Mouse (Mus musculus): ENCODE measurements around the gene Rab44. TPM values are rescaled to one million over a fixed set of nuclear protein-coding genes. Genes with fewer than 3 reads are reported as not detected.

Gene Rab44
- polyA plus RNA-seq, 1 experiment from 2014 or later, result 0.39 TPM

GRCm38 (mm10) chr17:29155355-29156135 lies 41.6 kb downstream of the Rab44 start:
- Histone ChIP-seq H3K9me3 (ENCODE audit: control insufficient read depth, low read length) (no peaks in the 10 kb centered on the region), H3K4me2 (replicated peaks; ENCODE audit: low read depth, low read length) (no peak overlapping the region), H3K4me1 (ENCODE audit: control insufficient read depth, insufficient read depth, low read length) (no peaks in the 10 kb centered on the region), H3K27ac (ENCODE audit: low read depth, low read length) (no peak overlapping the region), H3K27me3 (ENCODE audit: control insufficient read depth, insufficient read depth, low read length) (no peaks in the 10 kb centered on the region), H3K36me3 (ENCODE audit: control insufficient read depth, insufficient read depth, low read length) (no peaks in the 10 kb centered on the region), H3K4me3 (ENCODE audit: low read length) (no peak overlapping the region), H3K9ac (ENCODE audit: low read depth, low read length) (no peak overlapping the region)
- ATAC-seq (ENCODE audit: low FRiP score, low TSS enrichment), result no peak
- WGBS, result 72% methylated on average over 12 of the region's 12 CpGs

DNA sequence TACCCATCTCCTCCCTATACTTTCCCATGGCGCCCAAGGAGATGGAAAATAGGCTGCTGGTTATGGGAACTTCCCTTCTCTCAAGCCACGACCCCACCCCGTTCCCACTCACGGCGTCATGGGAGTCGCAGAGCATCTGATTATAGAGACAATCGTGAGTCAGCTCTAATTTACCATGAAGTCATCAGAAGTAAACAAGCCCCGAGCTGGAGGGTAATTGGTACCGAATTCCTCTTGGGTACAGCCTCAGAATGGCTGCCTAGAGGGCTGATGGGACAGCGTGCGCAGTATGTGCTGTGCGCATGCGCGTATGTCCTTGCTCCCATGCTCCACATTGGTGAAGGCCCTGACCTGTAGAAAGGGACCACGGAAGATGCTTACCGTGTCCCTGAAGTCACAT lies 42.5 kb downstream of the Rab44 start:
- Histone ChIP-seq H3K4me1 (ENCODE audit: control insufficient read depth, insufficient read depth, low read length) (no peaks in the 10 kb centered on the region), H3K4me2 (replicated peaks; ENCODE audit: low read depth, low read length) (no peak overlapping the region), H3K9me3 (ENCODE audit: control insufficient read depth, low read length) (peaks cover 4% of the 10 kb centered on the region; the same call in 1 of the 2 replicates), H3K4me3 (ENCODE audit: low read length) (no peak overlapping the region), H3K27me3 (ENCODE audit: control insufficient read depth, insufficient read depth, low read length) (no peaks in the 10 kb centered on the region), H3K9ac (ENCODE audit: low read depth, low read length) (no peak overlapping the region), H3K27ac (ENCODE audit: low read depth, low read length) (no peak overlapping the region), H3K36me3 (ENCODE audit: control insufficient read depth, insufficient read depth, low read length) (no peaks in the 10 kb centered on the region)
- WGBS, result 82% methylated on average over 16 of the region's 16 CpGs
- no peak for ATAC-seq (ENCODE audit: low FRiP score, low TSS enrichment)

DNA sequence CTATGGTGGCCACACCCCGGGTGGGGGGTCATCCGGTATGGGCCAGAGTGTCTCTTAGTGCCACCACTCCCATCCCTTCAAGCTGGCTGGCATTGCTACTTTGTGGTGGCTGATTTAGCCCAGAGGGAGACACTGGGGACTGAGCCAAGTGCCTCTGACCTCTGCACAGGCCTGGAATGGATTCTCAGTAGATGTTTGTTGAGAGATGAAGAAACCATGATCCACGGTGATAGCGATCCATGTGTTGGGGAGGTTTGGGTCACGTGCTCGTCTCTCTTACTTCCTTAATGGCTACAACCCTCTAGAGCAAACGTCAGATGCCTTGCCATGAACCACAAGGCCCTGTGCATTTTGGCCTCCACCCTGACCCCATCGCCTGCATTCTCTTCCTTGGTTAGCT lies 42.9 kb downstream of the Rab44 start:
- H3K9ac ChIP-seq (ENCODE audit: low read depth, low read length), result no peak overlapping the region
- no peaks in the 10 kb centered on the region for H3K36me3 ChIP-seq (ENCODE audit: control insufficient read depth, insufficient read depth, low read length)
- ATAC-seq (ENCODE audit: low FRiP score, low TSS enrichment), result no peak
- WGBS, result 83% methylated on average over 8 of the region's 8 CpGs
- H3K27ac ChIP-seq (ENCODE audit: low read depth, low read length), result no peak overlapping the region
- H3K4me1 ChIP-seq (ENCODE audit: control insufficient read depth, insufficient read depth, low read length), result no peaks in the 10 kb centered on the region
- no peak overlapping the region for H3K4me2 ChIP-seq (replicated peaks; ENCODE audit: low read depth, low read length)
- H3K9me3 ChIP-seq (ENCODE audit: control insufficient read depth, low read length), result peaks cover 7% of the 10 kb centered on the region; the same call in 1 of the 2 replicates
- no peaks in the 10 kb centered on the region for H3K27me3 ChIP-seq (ENCODE audit: control insufficient read depth, insufficient read depth, low read length)
- no peak overlapping the region for H3K4me3 ChIP-seq (ENCODE audit: low read length)

GRCm38 (mm10) chr17:29158899-29159298 lies 45.0 kb downstream of the Rab44 start:
- no peaks in the 10 kb centered on the region for H3K27me3 ChIP-seq (ENCODE audit: control insufficient read depth, insufficient read depth, low read length)
- no peak for ATAC-seq (ENCODE audit: low FRiP score, low TSS enrichment)
- H3K9ac ChIP-seq (ENCODE audit: low read depth, low read length), result no peak overlapping the region
- no peak overlapping the region for H3K4me2 ChIP-seq (replicated peaks; ENCODE audit: low read depth, low read length)
- H3K36me3 ChIP-seq (ENCODE audit: control insufficient read depth, insufficient read depth, low read length), result no peaks in the 10 kb centered on the region
- H3K27ac ChIP-seq (ENCODE audit: low read depth, low read length), result no peak overlapping the region
- WGBS, result 94% methylated on average over 15 of the region's 15 CpGs
- H3K9me3 ChIP-seq (ENCODE audit: control insufficient read depth, low read length), result peaks cover 7% of the 10 kb centered on the region; the same call in 1 of the 2 replicates
- no peak overlapping the region for H3K4me3 ChIP-seq (ENCODE audit: low read length)
- no peaks in the 10 kb centered on the region for H3K4me1 ChIP-seq (ENCODE audit: control insufficient read depth, insufficient read depth, low read length)

GRCm38 (mm10) chr17:29159320-29159719 lies 45.4 kb downstream of the Rab44 start:
- H3K4me3 ChIP-seq (ENCODE audit: low read length), result no peak overlapping the region
- 91% methylated on average over 5 of the region's 5 CpGs for WGBS

DNA sequence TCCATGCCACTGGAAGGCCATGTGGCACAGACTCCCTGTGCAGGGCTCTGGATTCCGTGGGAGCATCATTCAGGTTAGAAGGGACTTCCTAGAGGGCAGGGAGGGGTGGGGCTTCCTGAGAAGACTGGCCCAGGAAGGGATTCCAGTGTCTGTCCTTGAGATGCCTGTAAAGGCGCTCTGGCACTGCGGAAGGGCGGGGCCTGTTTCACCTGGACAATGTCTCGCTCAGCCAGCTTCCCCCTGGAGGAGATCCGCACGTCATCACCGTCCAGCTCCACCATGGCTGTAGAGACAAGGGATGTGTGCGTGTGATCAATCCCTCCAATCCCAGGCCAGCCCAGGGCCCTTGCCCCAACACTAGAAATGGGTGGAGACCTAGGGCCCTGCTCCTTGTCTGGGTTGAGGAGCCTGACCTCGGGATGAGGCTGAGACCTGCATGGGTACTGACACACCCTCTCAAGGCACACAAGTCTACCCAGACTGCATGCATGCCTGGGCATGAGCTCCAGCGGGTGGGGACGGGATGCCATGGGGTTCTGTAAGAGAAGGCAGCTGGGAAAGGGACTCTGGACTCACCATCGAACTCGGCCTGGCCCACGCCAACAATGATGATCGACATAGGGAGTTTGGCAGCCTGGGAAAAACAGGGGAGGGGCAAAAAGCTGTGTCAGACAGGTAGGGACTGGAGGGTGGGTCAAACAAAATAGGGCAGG lies 46.0 kb downstream of the Rab44 start:
- Histone ChIP-seq H3K4me2 (replicated peaks; ENCODE audit: low read depth, low read length) (no peak overlapping the region), H3K4me1 (ENCODE audit: control insufficient read depth, insufficient read depth, low read length) (peaks cover 4% of the 10 kb centered on the region; the same call in 1 of the 2 replicates), H3K36me3 (ENCODE audit: control insufficient read depth, insufficient read depth, low read length) (no peaks in the 10 kb centered on the region), H3K9me3 (ENCODE audit: control insufficient read depth, low read length) (peaks cover 7% of the 10 kb centered on the region; the same call in 1 of the 2 replicates), H3K27me3 (ENCODE audit: control insufficient read depth, insufficient read depth, low read length) (no peaks in the 10 kb centered on the region), H3K4me3 (ENCODE audit: low read length) (no peak overlapping the region), H3K9ac (ENCODE audit: low read depth, low read length) (no peak overlapping the region), H3K27ac (ENCODE audit: low read depth, low read length) (no peak overlapping the region)
- no peak; the same call in 1 of the 2 replicates for ATAC-seq (ENCODE audit: low FRiP score, low TSS enrichment)
- 89% methylated on average over 16 of the region's 16 CpGs for WGBS

More at GRCm38 (mm10) chr17:29159320-29159719, 45.4 kb downstream of the Rab44 start:
- no peak overlapping the region for H3K27ac ChIP-seq (ENCODE audit: low read depth, low read length)
- H3K36me3 ChIP-seq (ENCODE audit: control insufficient read depth, insufficient read depth, low read length), result no peaks in the 10 kb centered on the region
- H3K4me1 ChIP-seq (ENCODE audit: control insufficient read depth, insufficient read depth, low read length), result peaks cover 3% of the 10 kb centered on the region; the same call in 1 of the 2 replicates
- H3K9me3 ChIP-seq (ENCODE audit: control insufficient read depth, low read length), result peaks cover 7% of the 10 kb centered on the region; the same call in 1 of the 2 replicates
- no peak overlapping the region for H3K4me2 ChIP-seq (replicated peaks; ENCODE audit: low read depth, low read length)
- no peak for ATAC-seq (ENCODE audit: low FRiP score, low TSS enrichment)
- H3K27me3 ChIP-seq (ENCODE audit: control insufficient read depth, insufficient read depth, low read length), result no peaks in the 10 kb centered on the region
- no peak overlapping the region for H3K9ac ChIP-seq (ENCODE audit: low read depth, low read length)

DNA sequence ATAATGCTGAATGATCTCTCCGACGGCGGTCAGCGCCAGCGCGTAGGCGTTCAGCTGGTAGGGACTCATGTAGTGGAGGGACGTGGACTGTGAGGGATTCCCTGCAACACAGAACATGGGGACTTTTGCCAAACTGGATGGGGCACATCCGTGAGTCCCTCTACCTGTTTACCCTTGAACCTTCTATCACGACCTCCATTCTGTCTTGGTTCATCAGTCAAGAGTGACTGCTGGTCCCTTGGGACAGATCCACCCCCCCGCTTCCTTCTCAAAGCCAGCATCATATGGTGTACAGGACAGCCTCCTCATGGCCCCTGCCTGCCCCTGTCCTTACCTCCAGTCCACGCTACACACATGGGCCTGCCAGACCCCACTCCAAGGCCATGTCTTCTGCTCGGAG lies 48.4 kb downstream of the Rab44 start:
- Histone ChIP-seq H3K9me3 (ENCODE audit: control insufficient read depth, low read length) (peaks cover 7% of the 10 kb centered on the region; the same call in 1 of the 2 replicates), H3K4me3 (ENCODE audit: low read length) (no peak overlapping the region), H3K4me1 (ENCODE audit: control insufficient read depth, insufficient read depth, low read length) (peaks cover 16% of the 10 kb centered on the region), H3K36me3 (ENCODE audit: control insufficient read depth, insufficient read depth, low read length) (no peaks in the 10 kb centered on the region), H3K27ac (ENCODE audit: low read depth, low read length) (no peak overlapping the region), H3K9ac (ENCODE audit: low read depth, low read length) (no peak overlapping the region), H3K27me3 (ENCODE audit: control insufficient read depth, insufficient read depth, low read length) (no peaks in the 10 kb centered on the region), H3K4me2 (replicated peaks; ENCODE audit: low read depth, low read length) (no peak overlapping the region)
- WGBS, result 93% methylated on average over 13 of the region's 13 CpGs
- ATAC-seq (ENCODE audit: low FRiP score, low TSS enrichment), result no peak

GRCm38 (mm10) chr17:29164469-29165111 lies 50.6 kb downstream of the Rab44 start:
- peak overlapping the region; percentile 75; the same call in 1 of the 2 replicates for H3K27ac ChIP-seq (ENCODE audit: low read depth, low read length)
- no peak overlapping the region for H3K9ac ChIP-seq (ENCODE audit: low read depth, low read length)

More at GRCm38 (mm10) chr17:29164469-29165111, 50.6 kb downstream of the Rab44 start:
- Histone ChIP-seq H3K36me3 (ENCODE audit: control insufficient read depth, insufficient read depth, low read length) (no peaks in the 10 kb centered on the region), H3K9me3 (ENCODE audit: control insufficient read depth, low read length) (peaks cover 7% of the 10 kb centered on the region; the same call in 1 of the 2 replicates), H3K4me2 (replicated peaks; ENCODE audit: low read depth, low read length) (no peak overlapping the region), H3K4me1 (ENCODE audit: control insufficient read depth, insufficient read depth, low read length) (peaks cover 20% of the 10 kb centered on the region), H3K27me3 (ENCODE audit: control insufficient read depth, insufficient read depth, low read length) (no peaks in the 10 kb centered on the region), H3K4me3 (ENCODE audit: low read length) (no peak overlapping the region)
- 14% methylated on average over 17 of the region's 17 CpGs for WGBS
- ATAC-seq (ENCODE audit: low FRiP score, low TSS enrichment), result peak; percentile 64

Data from kidney, embryonic 14.5 days (tissue).